Mouse (Mus musculus) liver, embryonic 14.5 days (tissue): Measurements from ENCODE around the gene Clmp.

Experiments used
- CTCF ChIP-seq: IDR thresholded peaks from 2 replicates; pipeline ENCODE4 v1.5.1; 2016; ENCODE audit warnings: antibody characterized with exemption, low read depth, control low read depth
- EP300 ChIP-seq: IDR thresholded peaks from 2 replicates; pipeline ENCODE4 v1.6.1; 2016; ENCODE audit warnings: antibody characterized with exemption, low read depth

- no peak for TF ChIP-seq EP300
- no peak for TF ChIP-seq CTCF
Observed at GRCm38 (mm10) chr9:40732302-40732701, 46.5 kb downstream of the Clmp start.
